Mouse (Mus musculus) spleen, adult 2 months (tissue): ENCODE results near the gene Slc35e1.

Source experiments
- CTCF ChIP-seq: fragments of 200-500 bp; IDR thresholded peaks from 2 replicates; pipeline ENCODE4 v1.5.1; 2011; ENCODE audit warnings: mild to moderate bottlenecking, inconsistent platforms; ENCODE audit not compliant: insufficient read depth, insufficient read length, insufficient replicate concordance; ENCODE audit errors: extremely low read depth
- POLR2A ChIP-seq: fragments of 200-500 bp; IDR thresholded peaks from 2 replicates; pipeline ENCODE4 v1.6.1; 2011; ENCODE audit warnings: low read depth, low read length, inconsistent platforms

- TF ChIP-seq CTCF (no peak), POLR2A (no peak)
Observed at GRCm38 (mm10) chr8:72512648-72513047, 20.2 kb upstream of the Slc35e1 start.
